Mouse (Mus musculus): Measurements from ENCODE around the gene St3gal6. TPM values are rescaled to one million over a fixed set of nuclear protein-coding genes. Genes with fewer than 3 reads are reported as not detected.

Gene St3gal6
- polyA plus RNA-seq, 1 experiment from 2014 or later: 6.4 TPM

GRCm38 (mm10) chr16:58450648-58451047, 73.4 kb downstream of the St3gal6 start:
- 75% methylated on average over 6 of the region's 6 CpGs for WGBS
- H3K9me3 ChIP-seq (ENCODE audit: control insufficient read depth, low read length): no peaks in the 10 kb centered on the region
- H3K4me3 ChIP-seq (ENCODE audit: low read depth, low read length): no peak overlapping the region
- no peak overlapping the region for H3K27ac ChIP-seq (ENCODE audit: low read depth, low read length)
- ATAC-seq (ENCODE audit: insufficient read depth, low FRiP score, low TSS enrichment) (no peak), DNase-seq (ENCODE audit: low spot score) (no peak)
- no peaks in the 10 kb centered on the region for H3K4me1 ChIP-seq (ENCODE audit: control insufficient read depth, insufficient read depth, low read length)
- no peak overlapping the region for H3K9ac ChIP-seq (ENCODE audit: low read length)
- H3K27me3 ChIP-seq (ENCODE audit: control insufficient read depth, insufficient read depth, low read length): no peaks in the 10 kb centered on the region
- peaks cover 4% of the 10 kb centered on the region; the same call in 1 of the 2 replicates for H3K36me3 ChIP-seq (ENCODE audit: control insufficient read depth, insufficient read depth, low read length)
- no peak overlapping the region for H3K4me2 ChIP-seq (ENCODE audit: low read depth)

- H3K4me2 ChIP-seq (ENCODE audit: low read depth): no peak overlapping the region
- H3K9me3 ChIP-seq (ENCODE audit: control insufficient read depth, low read length): no peaks in the 10 kb centered on the region
- no peak overlapping the region for H3K9ac ChIP-seq (ENCODE audit: low read length)
- H3K36me3 ChIP-seq (ENCODE audit: control insufficient read depth, insufficient read depth, low read length): peaks cover 4% of the 10 kb centered on the region; the same call in 1 of the 2 replicates
- H3K4me1 ChIP-seq (ENCODE audit: control insufficient read depth, insufficient read depth, low read length): no peaks in the 10 kb centered on the region
- H3K27me3 ChIP-seq (ENCODE audit: control insufficient read depth, insufficient read depth, low read length): no peaks in the 10 kb centered on the region
- ATAC-seq (ENCODE audit: insufficient read depth, low FRiP score, low TSS enrichment) (no peak), DNase-seq (ENCODE audit: low spot score) (no peak)
- no peak overlapping the region for H3K4me3 ChIP-seq (ENCODE audit: low read depth, low read length)
- H3K27ac ChIP-seq (ENCODE audit: low read depth, low read length): no peak overlapping the region
- WGBS: 95% methylated on average over 4 of the region's 4 CpGs
Observed at GRCm38 (mm10) chr16:58449073-58449472, 75.0 kb downstream of the St3gal6 start.

GRCm38 (mm10) chr16:58446281-58447259, 77.5 kb downstream of the St3gal6 start:
- Histone ChIP-seq H3K4me2 (ENCODE audit: low read depth) (no peak overlapping the region), H3K4me3 (ENCODE audit: low read depth, low read length) (no peak overlapping the region), H3K36me3 (ENCODE audit: control insufficient read depth, insufficient read depth, low read length) (peaks cover 4% of the 10 kb centered on the region; the same call in 1 of the 2 replicates), H3K27me3 (ENCODE audit: control insufficient read depth, insufficient read depth, low read length) (no peaks in the 10 kb centered on the region), H3K9ac (ENCODE audit: low read length) (no peak overlapping the region), H3K4me1 (ENCODE audit: control insufficient read depth, insufficient read depth, low read length) (no peaks in the 10 kb centered on the region), H3K9me3 (ENCODE audit: control insufficient read depth, low read length) (no peaks in the 10 kb centered on the region), H3K27ac (ENCODE audit: low read depth, low read length) (no peak overlapping the region)
- no peak for DNase-seq (ENCODE audit: low spot score)
- WGBS: 95% methylated on average over 4 of the region's 4 CpGs
- no peak for ATAC-seq (ENCODE audit: insufficient read depth, low FRiP score, low TSS enrichment)

- WGBS: 80% methylated on average over 6 of the region's 6 CpGs
- H3K9me3 ChIP-seq (ENCODE audit: control insufficient read depth, low read length): no peaks in the 10 kb centered on the region
Observed at GRCm38 (mm10) chr16:58444735-58445134, 79.3 kb downstream of the St3gal6 start.

GRCm38 (mm10) chr16:58432384-58432783, 91.7 kb downstream of the St3gal6 start:
- 92% methylated on average over 1 of the region's 1 CpGs for WGBS
- H3K4me3 ChIP-seq (ENCODE audit: low read depth, low read length): no peak overlapping the region
- ATAC-seq (ENCODE audit: insufficient read depth, low FRiP score, low TSS enrichment) (no peak), DNase-seq (ENCODE audit: low spot score) (no peak)
- H3K36me3 ChIP-seq (ENCODE audit: control insufficient read depth, insufficient read depth, low read length): peaks cover 4% of the 10 kb centered on the region; the same call in 1 of the 2 replicates
- H3K4me1 ChIP-seq (ENCODE audit: control insufficient read depth, insufficient read depth, low read length): no peaks in the 10 kb centered on the region
- H3K27me3 ChIP-seq (ENCODE audit: control insufficient read depth, insufficient read depth, low read length): no peaks in the 10 kb centered on the region
- no peak overlapping the region for H3K27ac ChIP-seq (ENCODE audit: low read depth, low read length)
- H3K9ac ChIP-seq (ENCODE audit: low read length): no peak overlapping the region
- H3K4me2 ChIP-seq (ENCODE audit: low read depth): no peak overlapping the region
- no peaks in the 10 kb centered on the region for H3K9me3 ChIP-seq (ENCODE audit: control insufficient read depth, low read length)

More at GRCm38 (mm10) chr16:58444735-58445134, 79.3 kb downstream of the St3gal6 start:
- Histone ChIP-seq H3K9ac (ENCODE audit: low read length) (no peak overlapping the region), H3K4me1 (ENCODE audit: control insufficient read depth, insufficient read depth, low read length) (no peaks in the 10 kb centered on the region), H3K36me3 (ENCODE audit: control insufficient read depth, insufficient read depth, low read length) (0 out of 2 replicates have a peak, but pooled peaks cover 2% of the 10 kb centered on the region), H3K27me3 (ENCODE audit: control insufficient read depth, insufficient read depth, low read length) (no peaks in the 10 kb centered on the region), H3K4me3 (ENCODE audit: low read depth, low read length) (no peak overlapping the region), H3K4me2 (ENCODE audit: low read depth) (no peak overlapping the region), H3K27ac (ENCODE audit: low read depth, low read length) (no peak overlapping the region)
- ATAC-seq (ENCODE audit: insufficient read depth, low FRiP score, low TSS enrichment) (no peak), DNase-seq (ENCODE audit: low spot score) (no peak)

- Histone ChIP-seq H3K4me2 (ENCODE audit: low read depth) (no peak overlapping the region), H3K36me3 (ENCODE audit: control insufficient read depth, insufficient read depth, low read length) (no peaks in the 10 kb centered on the region), H3K27ac (ENCODE audit: low read depth, low read length) (no peak overlapping the region), H3K9me3 (ENCODE audit: control insufficient read depth, low read length) (no peaks in the 10 kb centered on the region), H3K4me3 (ENCODE audit: low read depth, low read length) (no peak overlapping the region), H3K4me1 (ENCODE audit: control insufficient read depth, insufficient read depth, low read length) (no peaks in the 10 kb centered on the region), H3K27me3 (ENCODE audit: control insufficient read depth, insufficient read depth, low read length) (no peaks in the 10 kb centered on the region), H3K9ac (ENCODE audit: low read length) (no peak overlapping the region)
- DNase-seq (ENCODE audit: low spot score): no peak
- ATAC-seq (ENCODE audit: insufficient read depth, low FRiP score, low TSS enrichment): no peak
- WGBS: 91% methylated on average over 7 of the region's 7 CpGs
Observed at GRCm38 (mm10) chr16:58430246-58430645, 93.8 kb downstream of the St3gal6 start.

- no peaks in the 10 kb centered on the region for H3K9me3 ChIP-seq (ENCODE audit: control insufficient read depth, low read length)
- H3K27ac ChIP-seq (ENCODE audit: low read depth, low read length): no peak overlapping the region
- H3K4me3 ChIP-seq (ENCODE audit: low read depth, low read length): no peak overlapping the region
- H3K27me3 ChIP-seq (ENCODE audit: control insufficient read depth, insufficient read depth, low read length): no peaks in the 10 kb centered on the region
- no peak; the same call in 1 of the 2 replicates for ATAC-seq (ENCODE audit: insufficient read depth, low FRiP score, low TSS enrichment)
- H3K9ac ChIP-seq (ENCODE audit: low read length): no peak overlapping the region
- H3K4me2 ChIP-seq (ENCODE audit: low read depth): no peak overlapping the region
- H3K36me3 ChIP-seq (ENCODE audit: control insufficient read depth, insufficient read depth, low read length): no peaks in the 10 kb centered on the region
- WGBS: 64% methylated on average over 11 of the region's 11 CpGs
- peaks cover 3% of the 10 kb centered on the region; the same call in 1 of the 2 replicates for H3K4me1 ChIP-seq (ENCODE audit: control insufficient read depth, insufficient read depth, low read length)
- DNase-seq (ENCODE audit: low spot score): no peak
Observed at GRCm38 (mm10) chr16:58421696-58422354, 102.2 kb downstream of the St3gal6 start.
